Mouse (Mus musculus) limb, embryonic 11.5 days (tissue): ENCODE measurements around the gene Xrcc1. TPM values are rescaled to one million over a fixed set of nuclear protein-coding genes. Genes with fewer than 3 reads are reported as not detected.

Experiments used
- ATAC-seq: fragments of 200-750 bp; cut with Nextera tagmentation; 2 replicates; pipeline ENCODE4 v1.8.0; 2017; ENCODE audit warnings: low read depth; ENCODE audit not compliant: insufficient number of reproducible peaks, low FRiP score, low TSS enrichment
- DNase-seq: peaks from one replicate; pipeline ENCODE4 v3.0.0-alpha.2; 2015; ENCODE audit warnings: low spot score
- H3K27ac ChIP-seq: fragments of 300-500 bp; sonication (generic); replicated peaks from 2 replicates; pipeline ENCODE4 v1.5.1; 2014; ENCODE audit warnings: low read depth, mild to moderate bottlenecking, low read length
- H3K27me3 ChIP-seq: fragments of 300-500 bp; sonication (generic); 2 replicates; pipeline ENCODE4 v1.6.1; 2014; ENCODE audit warnings: mild to moderate bottlenecking, low read length, mixed read lengths; ENCODE audit not compliant: control insufficient read depth, insufficient read depth
- H3K36me3 ChIP-seq: fragments of 300-500 bp; sonication (generic); 2 replicates; pipeline ENCODE4 v1.6.1; 2014; ENCODE audit warnings: mild to moderate bottlenecking, low read length, moderate library complexity, mixed read lengths; ENCODE audit not compliant: control insufficient read depth, insufficient read depth
- H3K4me1 ChIP-seq: fragments of 300-500 bp; sonication (generic); 2 replicates; pipeline ENCODE4 v1.6.1; 2014; ENCODE audit warnings: low read length, mixed read lengths; ENCODE audit not compliant: control insufficient read depth, insufficient read depth
- H3K4me2 ChIP-seq: fragments of 300-500 bp; sonication (generic); 2 replicates; pipeline ENCODE4 v1.6.1; 2014; ENCODE audit warnings: low read depth, mild to moderate bottlenecking, moderate library complexity; ENCODE audit not compliant: severe bottlenecking
- H3K4me3 ChIP-seq: fragments of 300-500 bp; sonication (generic); 2 replicates; pipeline ENCODE4 v1.5.1; 2014; ENCODE audit warnings: low read depth, low read length
- H3K9ac ChIP-seq: fragments of 300-500 bp; sonication (generic); 2 replicates; pipeline ENCODE4 v1.6.1; 2014; ENCODE audit warnings: mild to moderate bottlenecking, low read length
- H3K9me3 ChIP-seq: fragments of 300-500 bp; sonication (generic); 2 replicates; pipeline ENCODE4 v1.6.1; 2016; ENCODE audit warnings: low read length; ENCODE audit not compliant: control insufficient read depth
- WGBS: fragments of 180-500 bp; shearing (Covaris S2); extraction: QIAGEN DNeasy Blood & Tissue Kit; methylation state at CpG from one replicate; pipeline ENCODE4 v1.1.7; 2014; 5-methylcytosine and 5-hydroxymethylcytosine counted together
- polyA plus RNA-seq: library from polyadenylated mRNA; unstranded; fragments of >200 nt; fragmentation: Nextera tagmentation; extraction: Ambion mirVana; gene quantifications from 2 replicates; pipeline ENCODE4 v1.2.1, GENCODE M21; 2014

The Xrcc1 gene
- polyA plus RNA-seq, 1 experiment from 2014 or later = 141 TPM

GRCm38 (mm10) chr7:24531211-24531971 lies 14.7 kb upstream of the Xrcc1 start:
- no peak overlapping the region for H3K27ac ChIP-seq
- H3K27me3 ChIP-seq = peaks cover 13% of the 10 kb centered on the region
- WGBS = 1% methylated on average over 43 of the region's 43 CpGs
- H3K9ac ChIP-seq = peak overlapping the region; percentile 81
- H3K36me3 ChIP-seq = peaks cover 7% of the 10 kb centered on the region
- H3K4me2 ChIP-seq = peak overlapping the region; percentile 88
- peak overlapping the region; percentile 56 for H3K4me3 ChIP-seq
- no peaks in the 10 kb centered on the region; the same call in 1 of the 2 replicates for H3K9me3 ChIP-seq
- ATAC-seq = 0 out of 2 replicates have a peak, but pooled peaks have one; percentile 0
- peaks cover 16% of the 10 kb centered on the region for H3K4me1 ChIP-seq
- DNase-seq = peak; percentile 82

- H3K4me3 ChIP-seq = no peak overlapping the region
- no peak for ATAC-seq
- H3K4me1 ChIP-seq = peaks cover 16% of the 10 kb centered on the region
- no peak overlapping the region for H3K27ac ChIP-seq
- 57% methylated on average over 28 of the region's 28 CpGs for WGBS
- H3K9ac ChIP-seq = no peak overlapping the region
- no peak overlapping the region; the same call in 1 of the 2 replicates for H3K4me2 ChIP-seq
- DNase-seq = peak; percentile 28
- H3K36me3 ChIP-seq = peaks cover 7% of the 10 kb centered on the region
- no peaks in the 10 kb centered on the region; the same call in 1 of the 2 replicates for H3K9me3 ChIP-seq
- peaks cover 13% of the 10 kb centered on the region for H3K27me3 ChIP-seq
Observed at GRCm38 (mm10) chr7:24533031-24533571, 13.0 kb upstream of the Xrcc1 start.

GRCm38 (mm10) chr7:24533806-24534205 lies 12.3 kb upstream of the Xrcc1 start:
- no peak for ATAC-seq

GRCm38 (mm10) chr7:24534301-24534700 lies 11.8 kb upstream of the Xrcc1 start:
- peaks cover 15% of the 10 kb centered on the region for H3K4me1 ChIP-seq
- H3K4me2 ChIP-seq = peak overlapping the region; percentile 22; the same call in 1 of the 2 replicates
- H3K9ac ChIP-seq = no peak overlapping the region
- H3K27ac ChIP-seq = no peak overlapping the region
- H3K36me3 ChIP-seq = peaks cover 7% of the 10 kb centered on the region
- H3K27me3 ChIP-seq = peaks cover 13% of the 10 kb centered on the region
- peak overlapping the region; percentile 12 for H3K4me3 ChIP-seq
- no peak for ATAC-seq
- no peaks in the 10 kb centered on the region; the same call in 1 of the 2 replicates for H3K9me3 ChIP-seq
- no peak for DNase-seq
- 21% methylated on average over 19 of the region's 19 CpGs for WGBS

More at GRCm38 (mm10) chr7:24533806-24534205, 12.3 kb upstream of the Xrcc1 start:
- Histone ChIP-seq H3K9ac (peak overlapping the region; percentile 17; the same call in 1 of the 2 replicates), H3K27me3 (peaks cover 13% of the 10 kb centered on the region), H3K4me3 (peak overlapping the region; percentile 12), H3K36me3 (peaks cover 7% of the 10 kb centered on the region), H3K9me3 (no peaks in the 10 kb centered on the region; the same call in 1 of the 2 replicates), H3K27ac (no peak overlapping the region), H3K4me1 (peaks cover 16% of the 10 kb centered on the region), H3K4me2 (peak overlapping the region; percentile 22; the same call in 1 of the 2 replicates)
- WGBS = 16% methylated on average over 38 of the region's 42 CpGs
- peak; percentile 34 for DNase-seq

GRCm38 (mm10) chr7:24537081-24537480 lies 9.0 kb upstream of the Xrcc1 start:
- WGBS = 85% methylated on average over 4 of the region's 4 CpGs
- peaks cover 8% of the 10 kb centered on the region for H3K4me1 ChIP-seq

GRCm38 (mm10) chr7:24537591-24537990 lies 8.5 kb upstream of the Xrcc1 start:
- H3K4me3 ChIP-seq = no peak overlapping the region
- WGBS = 78% methylated on average over 5 of the region's 5 CpGs
- DNase-seq (no peak), ATAC-seq (no peak)
- H3K9me3 ChIP-seq = no peaks in the 10 kb centered on the region
- H3K27me3 ChIP-seq = peaks cover 13% of the 10 kb centered on the region
- peaks cover 7% of the 10 kb centered on the region for H3K36me3 ChIP-seq
- no peak overlapping the region for H3K9ac ChIP-seq
- no peak overlapping the region for H3K27ac ChIP-seq
- H3K4me1 ChIP-seq = peaks cover 4% of the 10 kb centered on the region; the same call in 1 of the 2 replicates
- H3K4me2 ChIP-seq = no peak overlapping the region

More at GRCm38 (mm10) chr7:24537081-24537480, 9.0 kb upstream of the Xrcc1 start:
- H3K9me3 ChIP-seq = no peaks in the 10 kb centered on the region
- no peak for DNase-seq
- H3K27me3 ChIP-seq = peaks cover 13% of the 10 kb centered on the region
- no peak overlapping the region for H3K9ac ChIP-seq
- H3K4me2 ChIP-seq = no peak overlapping the region
- H3K36me3 ChIP-seq = peaks cover 7% of the 10 kb centered on the region
- H3K4me3 ChIP-seq = no peak overlapping the region
- no peak for ATAC-seq
- no peak overlapping the region for H3K27ac ChIP-seq

GRCm38 (mm10) chr7:24538154-24538553 lies 7.9 kb upstream of the Xrcc1 start:
- DNase-seq = no peak
- Histone ChIP-seq H3K4me3 (no peak overlapping the region), H3K4me1 (peaks cover 4% of the 10 kb centered on the region; the same call in 1 of the 2 replicates), H3K36me3 (peaks cover 6% of the 10 kb centered on the region), H3K27ac (no peak overlapping the region), H3K4me2 (no peak overlapping the region), H3K9me3 (no peaks in the 10 kb centered on the region), H3K27me3 (peaks cover 11% of the 10 kb centered on the region), H3K9ac (no peak overlapping the region)
- ATAC-seq = no peak
- 48% methylated on average over 5 of the region's 5 CpGs for WGBS

GRCm38 (mm10) chr7:24538701-24539100 lies 7.4 kb upstream of the Xrcc1 start:
- Histone ChIP-seq H3K4me3 (no peak overlapping the region), H3K27ac (no peak overlapping the region), H3K9me3 (no peaks in the 10 kb centered on the region), H3K9ac (no peak overlapping the region), H3K27me3 (peaks cover 6% of the 10 kb centered on the region), H3K36me3 (peaks cover 2% of the 10 kb centered on the region; the same call in 1 of the 2 replicates), H3K4me2 (no peak overlapping the region), H3K4me1 (peaks cover 4% of the 10 kb centered on the region; the same call in 1 of the 2 replicates)
- DNase-seq = no peak
- WGBS = 84% methylated on average over 5 of the region's 5 CpGs
- no peak for ATAC-seq
